Mouse (Mus musculus): ENCODE measurements around the gene Snx30.

GRCm38 (mm10) chr4:59802107-59802506 lies 3.5 kb upstream of the Snx30 start:
- TF ChIP-seq MAFK (IDR thresholded peaks at IDR 0.05; ENCODE audit: insufficient read depth, low read depth, low read length) (no peak), ZNF384 (IDR thresholded peaks at IDR 0.05; ENCODE audit: low read depth, low read length) (no peak), CHD2 (IDR thresholded peaks at IDR 0.05; ENCODE audit: low read depth, low read length) (no peak)
